Mouse (Mus musculus): ENCODE measurements around the gene Nos1ap.

DNA sequence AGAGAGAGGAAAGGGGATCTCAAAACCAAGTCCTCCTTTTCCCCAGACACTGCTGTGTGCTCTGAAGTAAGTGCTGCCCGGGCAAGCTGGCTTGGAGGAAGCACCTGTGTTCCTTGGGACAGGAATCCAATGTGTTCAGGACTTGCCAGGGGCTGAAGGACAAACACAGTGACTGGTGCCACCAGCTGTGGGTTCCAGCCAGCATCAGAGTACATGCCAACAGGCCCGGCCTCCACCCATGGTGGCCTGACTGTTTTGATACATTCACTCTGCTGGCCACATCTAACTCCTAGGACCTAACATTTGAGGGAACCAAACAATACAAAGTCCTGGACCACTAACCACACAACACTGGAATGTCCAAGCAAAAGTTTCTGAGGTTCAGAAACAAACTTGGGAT is 194.6 kb downstream of the Nos1ap start:
- TF ChIP-seq POLR2A (IDR thresholded peaks at IDR 0.05; ENCODE audit: low read depth, low read length) (no peak), CTCF (IDR thresholded peaks at IDR 0.05; ENCODE audit: extremely low read depth, insufficient read length, insufficient replicate concordance, low read depth, low read length) (no peak)
